Mouse (Mus musculus) forebrain, embryonic 11.5 days (tissue): ENCODE results near the gene Ninj1. TPM values are rescaled to one million over a fixed set of nuclear protein-coding genes. Genes with fewer than 3 reads are reported as not detected.

Experiments used
- ATAC-seq: fragments of 200-750 bp; cut with Nextera tagmentation; replicated peaks from 2 replicates; pipeline ENCODE4 v1.8.0; 2017; ENCODE audit warnings: moderate TSS enrichment; ENCODE audit not compliant: low FRiP score
- DNase-seq: peaks from one replicate; pipeline ENCODE4 v3.0.0-alpha.2; 2017; ENCODE audit warnings: low spot score
- H3K27ac ChIP-seq: fragments of 300-500 bp; sonication (generic); 2 replicates; pipeline ENCODE4 v1.5.1; 2014; ENCODE audit warnings: low read depth, low read length
- H3K27me3 ChIP-seq: fragments of 300-500 bp; sonication (generic); 2 replicates; pipeline ENCODE4 v1.6.1; 2014; ENCODE audit warnings: mild to moderate bottlenecking, low read length, mixed read lengths; ENCODE audit not compliant: control insufficient read depth, insufficient read depth
- H3K36me3 ChIP-seq: fragments of 300-500 bp; sonication (generic); 2 replicates; pipeline ENCODE4 v1.6.1; 2014; ENCODE audit warnings: mild to moderate bottlenecking, low read length, moderate library complexity, mixed read lengths; ENCODE audit not compliant: control insufficient read depth, insufficient read depth
- H3K4me1 ChIP-seq: fragments of 300-500 bp; sonication (generic); replicated peaks from 2 replicates; pipeline ENCODE4 v1.6.1; 2014; ENCODE audit warnings: low read length, mixed read lengths; ENCODE audit not compliant: control insufficient read depth, insufficient read depth
- H3K4me2 ChIP-seq: fragments of 300-500 bp; sonication (generic); 2 replicates; pipeline ENCODE4 v1.6.1; 2014; ENCODE audit warnings: low read depth, mild to moderate bottlenecking, low read length, moderate library complexity, mixed read lengths; ENCODE audit not compliant: severe bottlenecking
- H3K4me3 ChIP-seq: fragments of 300-500 bp; sonication (generic); 2 replicates; pipeline ENCODE4 v1.5.1; 2014; ENCODE audit warnings: low read depth, low read length
- H3K9ac ChIP-seq: fragments of 300-500 bp; sonication (generic); 2 replicates; pipeline ENCODE4 v1.6.1; 2014; ENCODE audit warnings: low read length
- H3K9me3 ChIP-seq: fragments of 300-500 bp; sonication (generic); 2 replicates; pipeline ENCODE4 v1.6.1; 2016; ENCODE audit warnings: low read length, mixed read lengths; ENCODE audit not compliant: control insufficient read depth
- WGBS: fragments of 180-500 bp; shearing (Covaris S2); extraction: QIAGEN DNeasy Blood & Tissue Kit; methylation state at CpG from one replicate; pipeline ENCODE4 v1.1.7; 2014; 5-methylcytosine and 5-hydroxymethylcytosine counted together
- polyA plus RNA-seq: library from polyadenylated mRNA; unstranded; fragments of >200 nt; fragmentation: Nextera tagmentation; extraction: Ambion mirVana; gene quantifications from 2 replicates; pipeline ENCODE4 v1.2.1, GENCODE M21; 2014

Ninj1 gene
- polyA plus RNA-seq, 1 experiment from 2014 or later: 19.6 TPM

DNA sequence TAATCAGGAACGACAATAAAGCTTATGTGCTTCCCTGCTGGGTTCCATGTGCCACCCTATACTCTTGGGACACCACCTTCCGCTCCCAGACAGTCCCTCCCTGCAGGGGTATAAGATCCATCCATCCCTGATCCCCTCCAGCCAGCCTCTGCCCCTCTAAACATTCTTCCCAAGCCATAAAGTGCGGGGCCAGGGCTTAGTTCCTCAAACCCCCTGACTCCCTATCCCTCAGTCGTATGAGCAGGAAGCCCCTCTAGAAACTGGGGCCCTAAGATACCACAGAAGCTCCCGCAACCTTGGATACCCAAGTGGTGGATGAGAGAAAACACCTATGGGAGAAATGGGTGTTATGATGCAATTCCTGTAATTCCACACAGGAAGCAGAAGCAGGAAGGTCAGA is 8.9 kb downstream of the Ninj1 start:
- ATAC-seq (no peak), DNase-seq (no peak)
- H3K27me3 ChIP-seq: no peaks in the 10 kb centered on the region
- H3K36me3 ChIP-seq: no peaks in the 10 kb centered on the region
- no peaks in the 10 kb centered on the region for H3K9me3 ChIP-seq
- no peak overlapping the region for H3K27ac ChIP-seq
- H3K4me1 ChIP-seq: no peaks in the 10 kb centered on the region
- 82% methylated on average over 5 of the region's 5 CpGs for WGBS
- H3K9ac ChIP-seq: no peak overlapping the region
- no peak overlapping the region for H3K4me3 ChIP-seq
- no peak overlapping the region for H3K4me2 ChIP-seq

DNA sequence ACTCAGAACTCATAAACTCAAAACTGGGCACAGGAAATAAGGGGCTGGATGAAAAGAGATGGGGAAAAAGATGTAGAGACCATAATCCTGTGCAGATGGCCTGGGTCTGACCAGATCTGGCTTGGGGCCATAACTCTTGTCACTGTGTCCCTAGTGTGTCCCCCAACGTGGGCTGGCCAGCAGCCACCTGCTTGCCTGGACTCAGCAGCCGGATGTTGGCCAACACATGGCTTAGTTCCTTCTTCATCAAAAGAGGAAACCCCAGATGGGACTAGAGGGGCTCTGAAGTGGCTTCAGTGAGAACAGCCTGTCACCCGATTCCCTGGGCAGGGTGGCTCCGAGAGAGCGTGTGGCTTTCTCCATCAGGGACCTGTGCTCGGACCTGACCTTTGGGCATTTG is 9.5 kb downstream of the Ninj1 start:
- Histone ChIP-seq H3K27ac (no peak overlapping the region), H3K4me1 (no peaks in the 10 kb centered on the region), H3K4me3 (no peak overlapping the region), H3K36me3 (no peaks in the 10 kb centered on the region), H3K4me2 (no peak overlapping the region), H3K9me3 (no peaks in the 10 kb centered on the region), H3K27me3 (no peaks in the 10 kb centered on the region), H3K9ac (no peak overlapping the region)
- 91% methylated on average over 6 of the region's 6 CpGs for WGBS
- ATAC-seq: no peak
- DNase-seq: no peak

DNA sequence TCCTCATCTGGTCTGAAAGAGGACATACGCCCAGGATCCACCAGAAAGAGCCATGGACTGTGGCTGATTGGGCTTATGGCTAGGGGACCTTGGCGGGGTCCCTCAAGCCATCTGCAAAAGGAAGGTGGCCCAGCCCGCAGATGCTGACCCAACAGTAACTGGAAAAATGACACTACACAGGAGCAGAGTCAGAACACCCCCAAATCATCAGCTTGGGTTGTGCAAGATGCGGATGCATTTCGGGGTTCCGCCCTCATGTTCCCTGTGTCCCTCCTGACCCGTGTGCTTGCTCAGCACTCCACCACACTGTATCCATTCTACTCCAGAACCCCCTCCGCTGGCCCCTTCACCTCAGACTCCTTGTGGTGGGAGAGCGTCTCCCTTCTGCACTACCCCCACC is 11.4 kb downstream of the Ninj1 start:
- DNase-seq (no peak), ATAC-seq (no peak)
- no peak overlapping the region for H3K4me3 ChIP-seq
- H3K27ac ChIP-seq: no peak overlapping the region
- WGBS: 92% methylated on average over 9 of the region's 9 CpGs
- no peak overlapping the region for H3K9ac ChIP-seq
- no peaks in the 10 kb centered on the region for H3K9me3 ChIP-seq
- H3K27me3 ChIP-seq: no peaks in the 10 kb centered on the region
- no peak overlapping the region for H3K4me2 ChIP-seq
- H3K4me1 ChIP-seq: no peaks in the 10 kb centered on the region
- H3K36me3 ChIP-seq: no peaks in the 10 kb centered on the region

DNA sequence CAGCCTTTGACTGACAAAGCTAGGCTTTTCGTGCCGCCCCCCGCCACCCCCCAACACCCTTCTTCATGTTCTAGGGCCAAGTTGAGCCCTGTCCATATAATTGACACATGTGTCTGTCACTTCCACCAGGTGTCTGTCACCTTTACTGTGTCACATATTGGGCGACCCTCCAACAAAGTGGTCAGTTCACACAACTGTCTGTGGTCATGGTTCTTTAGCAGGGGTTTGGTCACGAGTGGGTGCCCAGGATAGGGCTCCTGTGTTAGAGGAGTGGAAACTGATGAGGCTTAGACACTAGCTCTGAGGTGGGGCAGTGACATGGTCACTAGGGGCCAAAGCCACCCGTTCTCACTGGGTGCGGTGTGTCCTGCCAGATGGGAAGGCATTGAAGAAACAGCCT is 12.6 kb downstream of the Ninj1 start:
- no peak overlapping the region for H3K27ac ChIP-seq
- no peak overlapping the region for H3K9ac ChIP-seq
- DNase-seq (no peak), ATAC-seq (no peak)
- H3K4me2 ChIP-seq: no peak overlapping the region
- H3K4me3 ChIP-seq: no peak overlapping the region
- no peaks in the 10 kb centered on the region for H3K9me3 ChIP-seq
- H3K4me1 ChIP-seq: no peaks in the 10 kb centered on the region
- 97% methylated on average over 7 of the region's 7 CpGs for WGBS
- no peaks in the 10 kb centered on the region for H3K27me3 ChIP-seq
- H3K36me3 ChIP-seq: no peaks in the 10 kb centered on the region

DNA sequence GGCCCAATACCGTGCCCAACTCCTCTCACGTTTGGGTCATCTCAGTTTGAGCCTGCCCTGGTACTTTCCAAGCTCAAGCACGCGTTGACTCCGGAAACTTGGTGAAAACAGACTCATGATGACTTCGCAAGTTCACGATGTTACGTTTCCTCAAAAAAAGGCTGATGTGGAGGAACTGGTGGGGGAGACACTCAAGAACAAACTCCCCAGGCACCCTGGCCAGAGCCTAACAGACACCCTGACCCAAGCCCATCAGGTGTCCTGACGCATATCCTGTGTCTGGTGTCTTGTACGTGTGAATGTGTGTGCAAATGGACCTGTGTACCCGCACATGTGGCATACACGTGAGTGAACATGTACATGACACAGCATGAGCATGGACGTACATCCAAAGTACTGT is 13.4 kb downstream of the Ninj1 start:
- Histone ChIP-seq H3K9me3 (no peaks in the 10 kb centered on the region), H3K4me2 (no peak overlapping the region), H3K27me3 (no peaks in the 10 kb centered on the region), H3K9ac (no peak overlapping the region), H3K4me1 (no peaks in the 10 kb centered on the region), H3K36me3 (no peaks in the 10 kb centered on the region), H3K27ac (no peak overlapping the region), H3K4me3 (no peak overlapping the region)
- no peak for ATAC-seq
- no peak for DNase-seq
- 89% methylated on average over 13 of the region's 13 CpGs for WGBS

DNA sequence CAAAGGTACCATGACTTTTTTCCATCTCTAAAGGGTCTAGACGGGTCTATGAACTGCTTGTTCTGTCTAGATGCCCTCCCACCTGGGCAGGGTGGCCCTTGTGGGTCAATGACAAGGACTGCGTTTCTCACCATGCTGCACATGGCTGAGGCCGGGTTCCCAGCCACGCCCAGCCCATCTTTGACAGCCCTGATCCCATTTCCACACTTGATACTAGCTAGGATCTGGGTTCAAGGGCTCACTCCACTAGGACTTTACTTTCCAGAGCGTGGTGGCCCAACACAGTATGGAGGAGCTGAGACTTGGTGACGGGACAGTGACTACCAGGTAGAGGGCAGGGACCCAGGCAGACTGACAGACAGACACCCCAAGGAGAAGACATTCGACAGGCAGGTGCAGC is 15.3 kb downstream of the Ninj1 start:
- Histone ChIP-seq H3K4me1 (no peaks in the 10 kb centered on the region), H3K9me3 (no peaks in the 10 kb centered on the region)
- WGBS: 84% methylated on average over 7 of the region's 7 CpGs

DNA sequence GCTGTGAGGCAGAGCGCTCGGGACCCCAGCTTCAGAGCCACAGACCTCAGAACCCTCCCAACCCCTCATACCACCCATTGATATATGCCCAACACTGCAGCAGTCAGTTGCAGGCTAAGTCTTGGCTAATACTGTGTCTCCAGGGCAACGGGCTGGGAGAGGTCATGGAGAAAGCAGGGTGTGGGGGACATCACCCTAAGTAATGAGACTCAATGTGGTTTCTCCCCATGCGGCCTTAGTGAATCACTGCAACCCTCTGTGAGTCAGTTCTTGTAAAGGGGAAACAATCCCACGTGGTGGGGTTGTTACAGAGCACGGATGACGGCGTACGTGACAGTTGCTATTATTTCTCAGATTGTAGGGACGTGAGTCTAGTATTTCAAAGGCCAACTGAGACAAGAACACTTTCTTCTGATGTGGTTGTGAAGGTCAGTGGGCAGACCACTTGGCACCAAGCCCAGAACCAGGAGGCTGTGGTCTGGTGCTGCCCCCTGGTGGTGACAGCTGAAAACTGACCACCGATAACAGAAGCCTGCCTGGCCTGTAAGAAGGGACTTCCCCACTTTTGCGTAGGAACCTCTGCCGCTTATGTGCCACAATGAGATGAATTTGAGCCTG is 18.2 kb downstream of the Ninj1 start:
- 50% methylated on average over 13 of the region's 13 CpGs for WGBS
- H3K4me3 ChIP-seq: no peak overlapping the region
- DNase-seq: peak; percentile 92
- no peaks in the 10 kb centered on the region for H3K27me3 ChIP-seq
- H3K4me1 ChIP-seq: no peaks in the 10 kb centered on the region
- no peak overlapping the region for H3K9ac ChIP-seq
- no peak overlapping the region for H3K4me2 ChIP-seq
- H3K27ac ChIP-seq: no peak overlapping the region
- H3K36me3 ChIP-seq: no peaks in the 10 kb centered on the region
- peak; percentile 66 for ATAC-seq
- no peaks in the 10 kb centered on the region for H3K9me3 ChIP-seq

More for the DNA sequence above, 15.3 kb downstream of the Ninj1 start:
- H3K4me3 ChIP-seq: no peak overlapping the region
- ATAC-seq: no peak
- H3K36me3 ChIP-seq: no peaks in the 10 kb centered on the region
- no peak overlapping the region for H3K9ac ChIP-seq
- H3K27ac ChIP-seq: no peak overlapping the region
- H3K27me3 ChIP-seq: no peaks in the 10 kb centered on the region
- no peak overlapping the region for H3K4me2 ChIP-seq
- DNase-seq: no peak

DNA sequence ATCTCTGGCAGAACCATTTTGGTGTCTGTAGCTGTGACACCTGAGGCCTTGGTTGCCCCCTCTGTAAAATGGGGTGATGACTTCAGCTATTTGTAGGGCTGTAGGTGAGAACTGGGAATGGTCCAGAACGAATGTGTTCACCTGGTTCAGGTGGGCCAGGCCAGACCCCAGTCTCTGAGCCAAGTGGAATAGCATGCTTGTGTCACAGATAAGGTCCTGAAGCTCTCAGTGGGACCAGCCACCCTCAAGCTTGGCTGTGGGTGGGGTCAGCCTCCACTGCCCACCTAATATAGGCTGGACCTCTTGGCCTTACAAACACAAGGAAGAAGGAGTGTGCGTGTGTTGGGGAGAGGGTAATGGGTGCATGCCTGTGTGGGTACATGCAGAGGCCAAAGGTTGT is 19.1 kb downstream of the Ninj1 start:
- Histone ChIP-seq H3K4me2 (no peak overlapping the region), H3K36me3 (no peaks in the 10 kb centered on the region), H3K9me3 (no peaks in the 10 kb centered on the region), H3K27me3 (no peaks in the 10 kb centered on the region), H3K9ac (no peak overlapping the region), H3K27ac (no peak overlapping the region), H3K4me1 (peaks cover 2% of the 10 kb centered on the region), H3K4me3 (no peak overlapping the region)
- DNase-seq (no peak), ATAC-seq (no peak)
- 93% methylated on average over 2 of the region's 2 CpGs for WGBS

DNA sequence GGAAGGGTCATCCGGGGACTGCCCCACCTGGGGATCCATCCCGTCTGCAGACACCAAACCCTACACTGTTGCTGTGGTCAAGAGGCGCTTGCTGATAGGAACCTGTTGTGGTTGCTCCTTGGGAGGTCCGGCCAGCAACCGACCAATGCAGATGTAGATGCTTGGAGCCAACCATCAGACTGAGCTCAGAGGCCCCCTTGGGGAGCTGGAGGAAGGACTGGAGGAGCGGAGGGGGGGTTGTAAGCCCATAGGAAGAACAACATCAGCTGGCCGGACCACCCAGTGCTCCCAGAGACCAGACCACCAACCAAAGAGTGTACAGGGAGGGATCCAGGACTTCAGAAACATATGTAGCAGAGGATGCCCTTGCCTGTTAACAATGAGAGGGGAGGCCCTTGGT is 22.0 kb downstream of the Ninj1 start:
- DNase-seq (no peak), ATAC-seq (no peak)
- H3K27me3 ChIP-seq: no peaks in the 10 kb centered on the region
- H3K9me3 ChIP-seq: no peaks in the 10 kb centered on the region
- H3K36me3 ChIP-seq: no peaks in the 10 kb centered on the region
- no peak overlapping the region for H3K4me2 ChIP-seq
- 64% methylated on average over 7 of the region's 7 CpGs for WGBS
- no peak overlapping the region for H3K27ac ChIP-seq
- peaks cover 5% of the 10 kb centered on the region for H3K4me1 ChIP-seq
- H3K4me3 ChIP-seq: no peak overlapping the region
- no peak overlapping the region for H3K9ac ChIP-seq
